Mouse (Mus musculus): ENCODE measurements at regions not wholly inside any gene's neighbourhood (a gene's known extent, or its start where the extent isn't known, plus 50 kb on each side); places are given as distances from the start of the nearest gene placed in this dataset.

DNA sequence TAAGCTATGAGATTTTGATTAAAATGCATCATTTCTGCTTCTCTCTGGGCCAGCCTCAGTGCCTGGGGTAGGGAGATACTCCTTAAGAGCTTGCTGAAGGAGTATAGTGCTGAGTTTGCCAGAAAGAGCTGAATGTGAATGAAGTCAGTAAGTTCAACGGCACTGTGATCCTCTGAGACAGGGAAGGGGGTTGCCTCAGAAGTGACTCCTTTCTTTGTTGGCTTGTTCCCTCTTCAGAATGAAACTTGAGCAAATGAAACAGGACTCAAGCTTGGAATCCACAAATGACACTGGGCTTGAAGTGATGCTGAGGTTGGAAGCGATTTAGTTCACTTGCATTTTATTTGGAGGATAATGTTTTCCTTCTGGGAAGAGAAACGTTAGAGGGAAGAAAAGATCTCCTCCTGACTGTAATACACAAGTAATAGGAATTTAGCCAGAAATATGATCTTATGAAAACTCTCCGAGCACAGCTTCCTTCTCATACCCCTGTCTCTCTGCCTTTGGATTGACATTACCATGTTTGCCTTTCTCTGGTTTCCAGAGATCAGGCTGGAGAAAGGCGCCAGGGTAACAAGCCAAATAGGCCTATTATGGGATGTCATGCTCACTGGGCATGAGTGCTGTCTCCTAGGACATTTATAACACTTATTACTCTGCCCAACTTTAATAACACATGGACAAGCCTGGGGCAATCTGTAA is 77.0 kb upstream of the Ubash3b start:
- no peak for DNase-seq (ENCODE audit: extremely low read depth, low read depth, low spot score)

DNA sequence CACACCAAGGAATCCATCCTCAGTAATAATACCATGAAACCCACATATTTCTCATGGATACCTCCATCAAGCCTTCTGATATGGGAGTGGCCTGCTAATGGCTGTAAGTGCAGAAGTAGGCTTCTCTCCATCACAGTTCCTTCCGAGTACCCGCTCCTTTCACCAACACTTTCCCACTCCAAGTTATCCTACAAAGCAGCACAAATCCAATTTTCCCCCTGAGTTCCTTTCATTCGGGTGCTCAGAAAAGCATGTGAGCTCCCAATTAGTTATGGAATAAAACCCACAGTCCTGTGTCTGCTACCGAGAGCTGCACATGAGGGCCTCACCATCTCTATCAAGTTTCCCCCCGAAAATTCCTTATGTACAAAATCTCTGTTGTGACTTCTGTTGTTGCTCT is 75.8 kb upstream of the Ubash3b start:
- no peak for DNase-seq (ENCODE audit: extremely low read depth, low read depth, low spot score)

DNA sequence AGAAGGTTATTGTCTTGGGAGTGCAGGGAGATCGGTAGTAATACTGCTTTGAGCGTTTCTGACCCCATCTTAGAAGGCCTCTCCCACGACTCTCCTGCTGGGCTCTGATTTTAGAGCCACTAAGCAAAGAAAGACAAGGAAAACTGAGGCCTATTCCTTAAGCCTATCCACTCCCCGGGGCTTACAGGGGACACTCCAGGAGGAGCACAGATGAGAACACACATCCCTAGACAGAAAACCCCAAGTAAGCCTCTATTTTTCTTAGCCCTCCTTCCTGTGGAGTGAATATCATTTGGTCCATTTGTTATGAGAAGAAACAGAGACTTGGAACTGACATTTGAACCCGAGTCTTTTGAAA is 67.7 kb upstream of the Ubash3b start:
- DNase-seq (ENCODE audit: extremely low read depth, low read depth, low spot score), result no peak

DNA sequence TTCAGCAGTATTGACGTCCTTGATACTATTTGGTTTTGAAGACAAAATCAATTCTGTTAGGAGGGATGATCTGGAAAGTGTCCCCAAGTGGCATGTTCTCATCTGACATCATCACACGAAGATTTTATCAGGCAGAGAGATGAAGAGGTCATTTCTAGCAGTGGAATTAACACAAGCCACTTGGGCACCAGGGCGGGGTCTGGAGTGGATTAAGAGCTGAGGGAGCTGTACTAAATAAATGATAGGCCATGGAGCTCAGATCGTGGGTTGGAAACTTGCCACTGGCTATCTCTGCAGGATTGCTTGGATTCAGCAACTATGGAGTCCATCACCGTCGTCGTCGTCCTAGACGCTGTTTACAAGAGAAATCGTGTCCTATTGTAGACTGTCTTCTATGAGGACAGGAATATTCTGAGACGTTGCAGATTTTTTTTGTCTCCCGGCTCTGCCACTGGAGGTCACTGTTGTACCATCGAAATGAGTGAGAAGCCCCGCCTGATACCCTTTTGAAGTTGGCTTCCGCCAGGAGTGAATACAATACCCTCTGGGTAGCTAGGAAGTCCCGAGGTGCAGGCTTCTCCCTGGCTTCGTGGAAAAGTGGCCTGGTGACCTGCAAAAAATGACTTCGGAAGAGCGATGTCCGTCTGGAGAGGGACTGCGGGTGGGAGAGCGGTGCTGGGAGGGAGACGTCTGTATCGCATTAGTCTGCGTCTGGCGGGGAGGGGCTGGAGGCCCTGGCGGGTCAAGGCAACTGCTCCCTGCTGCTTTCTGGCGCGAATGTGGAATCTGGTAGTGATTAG is 67.1 kb upstream of the Ubash3b start:
- peak; percentile 5 for DNase-seq (ENCODE audit: extremely low read depth, low read depth, low spot score)

DNA sequence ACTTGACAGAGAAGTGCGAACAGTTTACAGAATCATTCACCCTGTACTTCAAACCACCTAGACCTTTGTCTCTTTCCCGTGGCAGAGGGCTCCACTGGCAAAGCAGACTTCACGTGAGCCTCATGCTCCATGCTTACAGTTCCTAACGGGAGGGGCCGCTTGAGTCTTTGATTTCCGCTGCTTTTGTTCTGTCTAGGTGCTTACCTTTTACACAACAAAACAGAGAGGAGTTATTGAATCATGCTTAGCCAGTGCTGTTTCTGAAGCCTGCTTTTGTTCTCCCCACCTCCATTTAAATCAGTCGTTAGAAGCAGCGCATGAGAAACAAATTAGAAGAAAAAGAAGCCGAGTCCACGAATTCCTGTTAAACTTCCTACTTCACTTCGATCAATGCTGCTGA is 61.9 kb upstream of the Ubash3b start:
- no peak for DNase-seq (ENCODE audit: extremely low read depth, low read depth, low spot score)

DNA sequence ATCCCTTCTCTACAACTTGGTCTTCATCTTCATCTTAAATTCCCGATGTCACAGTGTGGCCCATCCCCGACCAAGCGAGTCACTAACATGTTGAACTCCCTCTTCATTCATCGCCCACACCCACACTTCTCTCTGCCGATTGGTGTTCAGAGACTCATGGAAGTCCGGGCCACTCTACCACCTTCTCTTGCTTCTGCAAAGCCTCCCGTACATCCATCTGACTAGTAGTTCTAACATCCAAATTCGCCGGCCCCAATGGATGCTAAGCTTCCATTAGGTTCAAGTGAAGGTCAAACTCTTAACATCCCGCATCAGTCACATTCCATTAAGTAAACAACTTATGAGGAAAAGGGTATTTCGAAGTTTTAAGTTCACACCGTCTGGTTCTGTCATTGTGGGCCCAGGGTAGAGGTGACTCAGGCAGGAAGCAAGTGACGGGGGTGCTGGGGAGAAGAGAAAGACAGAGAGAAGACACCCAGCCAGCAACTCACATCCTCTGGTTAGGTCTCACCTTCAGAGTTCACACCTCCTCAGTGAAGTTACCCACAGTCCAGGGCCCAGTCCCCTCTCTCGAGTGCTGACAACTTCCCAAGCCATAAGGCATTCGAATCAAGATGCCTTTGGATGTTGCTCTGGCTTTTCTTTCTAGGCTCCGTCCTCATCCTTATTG is 61.0 kb upstream of the Ubash3b start:
- DNase-seq (ENCODE audit: extremely low read depth, low read depth, low spot score), result no peak

DNA sequence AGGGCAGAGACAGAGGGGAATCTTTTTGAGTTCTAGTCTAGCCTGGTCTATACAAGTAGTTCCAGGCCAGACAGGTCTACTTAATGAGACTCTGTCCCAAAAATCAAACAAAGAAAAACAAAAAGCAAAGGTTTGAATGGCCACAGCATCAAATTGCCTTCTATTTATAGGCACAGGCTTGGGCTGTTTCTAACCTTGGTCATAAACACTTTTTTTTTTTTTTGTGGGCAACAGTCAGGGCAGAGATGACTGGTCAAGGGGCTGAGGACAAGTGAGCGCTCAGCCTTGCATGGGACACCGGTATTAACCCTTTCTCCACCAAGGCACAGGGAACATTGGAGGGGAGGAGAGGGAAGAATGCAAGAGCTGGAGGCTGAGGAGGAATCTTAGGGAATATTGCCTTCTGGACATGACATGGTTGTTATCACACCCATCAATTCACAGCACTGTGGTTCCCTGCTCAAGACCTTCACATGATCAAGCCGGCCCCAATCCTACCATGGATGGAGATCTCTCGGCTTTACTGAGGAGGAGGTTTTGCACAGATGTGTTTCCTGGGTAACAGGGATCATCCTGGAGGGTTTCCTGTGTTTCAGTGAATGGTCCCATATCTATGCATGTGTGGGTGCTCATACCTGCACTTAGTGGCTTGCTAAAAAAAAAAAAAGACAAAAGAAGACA is 59.8 kb upstream of the Ubash3b start:
- DNase-seq (ENCODE audit: extremely low read depth, low read depth, low spot score), result no peak

DNA sequence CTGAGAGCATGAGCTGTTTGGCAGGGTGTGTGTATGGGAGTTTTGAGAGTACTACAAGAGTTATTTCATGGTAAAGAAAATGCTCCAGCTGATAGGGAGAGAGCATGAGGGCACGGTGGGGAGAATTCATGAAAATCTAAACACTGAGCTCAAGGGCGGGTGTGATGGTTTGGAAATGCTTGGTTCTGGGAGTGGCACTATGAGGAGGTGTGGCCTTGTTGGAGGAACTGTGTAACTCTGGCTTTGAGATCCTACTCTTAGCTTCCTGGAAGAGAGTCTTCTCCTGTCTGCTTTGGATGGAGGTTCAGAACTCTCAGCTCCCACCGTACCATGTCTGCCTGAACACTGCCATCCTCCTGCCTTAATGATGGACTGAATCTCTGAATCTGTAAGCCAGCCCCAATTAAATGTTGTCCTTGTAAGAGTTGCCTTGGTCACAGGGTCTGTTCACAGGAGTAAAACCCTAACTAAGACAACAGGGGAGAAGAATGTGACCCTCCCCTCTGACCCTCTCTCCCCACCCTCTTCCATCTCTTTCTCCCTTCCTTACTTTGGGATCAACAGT is 58.7 kb upstream of the Ubash3b start:
- no peak for DNase-seq (ENCODE audit: extremely low read depth, low read depth, low spot score)

DNA sequence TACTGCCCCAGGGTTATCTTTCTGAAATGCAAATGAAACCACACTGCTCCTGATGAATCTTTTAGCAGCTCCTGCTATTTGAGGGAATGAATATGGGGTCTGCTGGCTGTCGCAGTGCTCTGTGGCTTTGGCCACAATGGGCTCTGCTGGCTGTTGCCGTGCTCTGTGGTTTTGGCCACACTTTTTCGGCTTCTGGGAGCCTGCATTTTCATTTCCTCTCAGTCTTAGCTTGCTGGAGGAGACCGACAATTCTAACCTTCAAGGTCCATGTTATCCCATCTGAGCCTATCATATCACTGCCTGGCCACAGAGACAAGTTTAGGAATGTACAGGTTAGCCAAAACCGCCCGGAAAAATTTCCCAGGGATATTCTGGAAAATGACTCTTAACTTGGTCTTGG is 57.2 kb upstream of the Ubash3b start:
- no peak for DNase-seq (ENCODE audit: extremely low read depth, low read depth, low spot score)

DNA sequence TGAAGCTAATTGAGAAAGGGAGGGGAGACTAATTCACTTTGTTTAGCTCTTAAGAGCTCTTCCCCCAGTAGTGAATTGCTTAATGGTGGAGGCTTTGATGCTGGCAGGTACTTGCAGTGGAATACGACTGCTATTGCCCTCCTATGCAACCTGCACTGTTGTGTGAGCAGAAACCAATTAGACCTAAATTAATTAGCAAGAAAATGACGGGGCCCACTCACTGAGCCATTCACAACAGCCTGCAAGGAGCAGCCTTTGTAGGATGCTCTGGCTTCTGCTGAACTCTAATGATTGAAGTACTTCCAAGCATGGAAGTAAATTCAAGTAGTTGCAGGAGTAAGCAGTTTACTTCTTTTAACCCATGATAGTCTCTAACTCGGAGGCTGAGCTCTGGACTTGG is 54.8 kb upstream of the Ubash3b start:
- no peak for DNase-seq (ENCODE audit: extremely low read depth, low read depth, low spot score)

DNA sequence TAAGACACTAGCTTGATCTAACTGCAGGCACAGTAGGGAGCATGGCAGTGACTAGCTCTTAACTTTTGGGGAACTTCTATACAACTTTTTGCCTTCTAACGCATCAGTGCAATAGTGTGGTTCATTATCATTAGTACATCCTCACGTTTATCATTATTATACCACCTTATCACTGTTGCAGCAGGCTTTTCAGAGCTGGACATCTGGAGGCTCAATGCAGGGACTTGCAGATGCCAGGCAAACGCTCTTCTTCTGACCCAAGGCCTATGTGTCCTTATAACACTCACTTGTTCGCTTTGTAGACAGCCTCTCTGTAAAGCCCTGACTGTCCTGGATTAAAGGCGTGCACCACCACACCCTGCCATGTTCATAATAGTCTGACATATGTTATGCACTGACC is 53.5 kb upstream of the Ubash3b start:
- no peak for DNase-seq (ENCODE audit: extremely low read depth, low read depth, low spot score)

DNA sequence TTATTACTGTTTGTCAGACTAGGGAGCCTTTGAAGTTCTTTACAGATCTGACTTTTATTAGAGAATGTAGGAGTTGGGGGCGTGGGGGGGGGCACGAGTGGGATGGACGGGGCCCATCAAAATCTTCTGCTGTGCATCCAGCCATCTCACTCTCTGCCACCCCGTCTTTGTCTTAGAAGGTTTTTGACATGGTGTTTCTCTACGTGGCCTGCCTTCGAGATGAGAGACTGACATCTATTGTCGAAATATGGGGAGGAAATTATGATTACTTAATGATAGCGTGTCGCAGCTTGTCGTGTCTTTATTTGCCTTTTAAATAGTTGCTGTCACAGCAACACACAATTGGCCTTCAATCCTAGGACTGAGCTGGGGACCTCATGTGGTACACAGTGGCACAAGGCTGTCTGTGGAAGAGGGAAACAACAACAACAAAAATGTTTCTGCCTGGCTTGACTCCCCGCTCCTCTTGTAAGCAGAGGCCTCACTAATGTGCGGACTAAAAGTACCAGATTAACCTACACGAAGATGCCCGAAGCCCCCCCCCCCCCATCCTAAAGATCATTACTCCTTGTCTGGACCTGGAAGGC is 51.5 kb upstream of the Ubash3b start:
- DNase-seq (ENCODE audit: extremely low read depth, low read depth, low spot score), result no peak

DNA sequence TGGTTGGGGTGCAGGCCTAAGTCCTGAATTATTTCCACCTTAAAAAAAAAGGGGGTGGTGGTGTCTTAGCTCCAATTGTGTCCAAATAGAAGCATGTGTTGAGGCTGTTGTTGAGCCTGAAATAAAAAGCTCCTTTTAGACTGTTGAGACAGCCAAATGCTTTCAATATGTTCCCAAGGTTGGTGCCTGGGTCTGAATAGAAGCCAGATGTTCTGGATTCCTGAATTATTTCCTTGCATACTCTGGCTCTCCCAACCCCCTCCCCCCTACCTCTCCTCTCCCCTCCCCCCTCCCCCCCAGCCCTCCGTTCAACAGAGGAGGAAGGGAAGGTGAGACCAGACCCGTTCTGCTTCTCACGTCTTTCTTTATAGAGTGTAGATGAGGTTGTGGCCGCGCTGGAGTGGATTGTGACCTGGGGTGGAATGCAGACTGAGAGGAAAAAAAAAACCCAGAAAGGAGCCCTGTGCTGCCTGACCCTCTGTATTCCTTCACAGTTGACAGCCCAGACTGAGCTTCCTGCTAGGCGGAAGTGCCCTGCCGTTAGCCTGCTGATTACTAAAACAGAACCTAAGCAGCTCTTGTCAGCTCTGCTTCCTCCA is 50.9 kb upstream of the Ubash3b start:
- DNase-seq (ENCODE audit: extremely low read depth, low read depth, low spot score), result no peak

DNA sequence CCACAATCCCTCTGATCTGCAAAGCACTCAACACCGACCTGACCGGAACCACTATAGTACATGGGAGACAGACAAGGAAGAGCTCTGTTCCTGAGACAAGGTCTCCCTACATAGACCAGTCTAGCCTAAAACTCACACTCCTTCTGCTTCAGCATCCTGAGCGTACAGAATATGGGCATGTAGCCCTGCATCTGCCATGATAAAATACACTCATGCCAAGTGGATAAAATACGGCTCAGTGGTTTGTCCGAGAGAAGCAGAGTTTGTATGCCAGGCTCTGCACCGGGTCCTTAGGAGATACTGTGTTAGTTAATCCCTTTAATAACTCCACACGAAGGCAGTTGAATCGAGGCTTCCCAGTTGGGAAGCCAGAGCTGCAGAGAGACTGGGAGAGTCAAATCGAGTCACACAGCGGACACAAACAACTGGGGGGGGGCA is 50.4 kb upstream of the Ubash3b start:
- DNase-seq (ENCODE audit: extremely low read depth, low read depth, low spot score), result no peak

All from fat pad, adult 2 months (tissue).